Mouse (Mus musculus) ES-Bruce4 (cell line): ENCODE data around the gene Tarm1.

ENCODE experiments used
- CTCF ChIP-seq: IDR thresholded peaks from one replicate; pipeline ENCODE4 v1.8.1; 2011; ENCODE audit warnings: low read depth, low read length
- EP300 ChIP-seq: IDR thresholded peaks from 2 replicates; pipeline ENCODE4 v1.6.1; 2011; ENCODE audit warnings: low read depth, low read length; ENCODE audit not compliant: insufficient read depth
- POLR2A ChIP-seq: IDR thresholded peaks from one replicate; pipeline ENCODE4 v1.8.1; 2011; ENCODE audit warnings: low read length; ENCODE audit not compliant: insufficient read depth

GRCm38 (mm10) chr7:3451161-3451560, 51.3 kb downstream of the Tarm1 start:
- TF ChIP-seq EP300 (no peak), CTCF (no peak), POLR2A (no peak)
